Mouse (Mus musculus): Measurements from ENCODE around the gene Stoml1.

The Stoml1 gene

DNA sequence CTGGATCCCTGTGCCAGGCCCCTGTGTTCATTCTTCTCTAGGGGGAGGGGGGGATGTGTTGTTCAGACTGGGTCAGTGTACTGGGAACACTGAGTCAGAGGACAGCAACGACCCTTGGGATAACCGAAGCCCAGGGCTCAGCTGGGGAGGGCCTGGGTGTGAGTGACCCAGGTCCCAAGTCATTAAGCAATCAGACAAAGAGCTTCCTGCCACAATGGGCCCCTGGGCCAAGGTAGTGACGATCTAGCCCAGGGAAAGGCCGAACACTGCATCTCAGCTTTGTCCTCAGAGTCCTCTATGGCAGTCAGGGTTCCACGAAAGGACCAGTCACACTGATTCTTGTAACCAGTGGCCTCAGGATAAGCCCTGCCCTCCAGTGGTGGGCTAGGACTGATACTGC lies 50.2 kb downstream of the Stoml1 start:
- 79% methylated on average over 5 of the region's 5 CpGs for WGBS

GRCm38 (mm10) chr9:58303599-58304271 lies 50.8 kb downstream of the Stoml1 start:
- WGBS, result 71% methylated on average over 8 of the region's 8 CpGs

- WGBS, result 50% methylated on average over 6 of the region's 6 CpGs
These were observed 52.7 kb downstream of the Stoml1 start for GRCm38 (mm10) chr9:58305686-58306085.

DNA sequence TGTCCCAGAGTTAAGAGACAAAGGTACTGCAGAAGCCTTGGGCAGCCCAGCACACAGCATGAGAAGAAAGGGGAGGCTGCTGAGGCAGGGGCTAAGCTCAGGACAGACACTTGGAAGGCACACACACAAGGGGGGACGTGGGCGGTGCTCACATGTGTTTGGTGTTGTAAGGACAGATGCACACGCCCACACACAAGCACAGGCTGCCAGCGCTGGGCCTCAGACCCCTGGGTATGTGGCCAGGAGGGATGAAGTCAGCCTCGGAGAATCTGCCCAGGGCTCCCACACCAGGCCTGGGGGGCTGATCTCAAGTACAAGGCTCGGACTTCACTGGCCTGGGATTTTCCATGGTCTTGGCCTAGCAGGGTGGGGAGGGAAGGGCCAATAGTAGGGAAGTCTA lies 55.4 kb downstream of the Stoml1 start:
- WGBS, result 44% methylated on average over 6 of the region's 6 CpGs

GRCm38 (mm10) chr9:58310043-58310660 lies 57.2 kb downstream of the Stoml1 start:
- WGBS, result 70% methylated on average over 14 of the region's 14 CpGs

DNA sequence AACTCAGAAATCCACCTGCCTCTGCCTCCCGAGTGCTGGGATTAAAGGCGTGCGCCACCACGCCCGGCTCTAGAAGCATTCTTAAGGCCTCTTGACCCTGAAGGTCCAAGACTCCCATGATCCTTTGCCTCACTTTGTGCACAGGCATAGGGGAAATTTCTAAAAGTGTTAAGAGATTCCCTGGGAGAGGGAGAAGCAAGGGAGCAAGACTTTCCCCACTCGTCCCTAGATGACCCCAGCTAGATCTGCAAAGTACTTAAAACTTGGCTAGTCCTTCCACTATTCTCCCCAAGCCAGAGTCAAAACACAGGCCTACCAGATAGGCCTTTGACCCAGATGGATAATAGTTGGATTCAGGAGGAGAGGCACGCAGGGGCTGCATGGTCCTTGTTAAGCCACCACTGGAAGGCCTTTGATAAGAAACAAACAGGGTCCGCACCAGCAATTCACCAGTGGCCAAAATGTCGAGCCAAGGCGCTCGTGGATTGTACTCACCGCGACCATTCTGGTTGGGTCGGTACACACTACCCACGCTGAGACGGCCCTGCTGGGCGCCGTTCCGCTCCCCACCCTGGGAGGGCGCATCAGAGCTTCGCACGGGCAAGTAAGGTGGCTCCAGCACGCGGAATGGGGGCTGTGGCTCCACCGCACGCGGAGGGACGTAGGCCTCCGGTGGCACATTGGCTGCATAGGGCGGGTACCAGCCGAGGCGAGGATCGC lies 58.4 kb downstream of the Stoml1 start:
- 82% methylated on average over 33 of the region's 33 CpGs for whole genome bisulfite sequencing
